Mouse (Mus musculus) midbrain, embryonic 12.5 days (tissue): ENCODE data around the gene Gipc3. TPM values are rescaled to one million over a fixed set of nuclear protein-coding genes. Genes with fewer than 3 reads are reported as not detected.

Experiments
- microRNA-seq: library from miRNA; unstranded; fragments of <30 nt; microRNA quantifications from one replicate; pipeline ENCODE4, GENCODE M21; 2017
- polyA plus RNA-seq: library from polyadenylated mRNA; unstranded; fragments of >200 nt; fragmentation: Nextera tagmentation; extraction: Ambion mirVana; gene quantifications from 2 replicates; pipeline ENCODE4 v1.2.1, GENCODE M21; 2016

The Gipc3 gene
- polyA plus RNA-seq, 1 experiment from 2014 or later, result not detected

Small RNA genes lying within 50 kb of the gene (microRNA-seq; reads per million reads assigned to microRNA genes)
- not detected for gene Mir6913

Other genes starting within 250 kb of the Gipc3 start
- 0.22 and 0.28 TPM in 2 replicates for gene Creb3l3, start 244.4 kb downstream of the Gipc3 start, polyA plus RNA-seq
- 245 and 248 TPM in 2 replicates for gene Map2k2, start 237.4 kb downstream of the Gipc3 start, polyA plus RNA-seq
- 14.6 and 15.9 TPM in 2 replicates for gene Zbtb7a, start 208.0 kb downstream of the Gipc3 start, polyA plus RNA-seq
- gene Pias4, start 175.3 kb downstream of the Gipc3 start, polyA plus RNA-seq, result 58.6 and 64.9 TPM in 2 replicates
- gene Eef2, start 166.6 kb downstream of the Gipc3 start, polyA plus RNA-seq, result 531 and 534 TPM in 2 replicates
- gene Dapk3, start 160.3 kb downstream of the Gipc3 start, polyA plus RNA-seq, result 77.3 and 79.6 TPM in 2 replicates
- 0.18 TPM in 1 of 2 replicates, not detected in the other for gene 4930442H23Rik, start 159.4 kb downstream of the Gipc3 start, polyA plus RNA-seq
- gene Nmrk2, start 141.2 kb downstream of the Gipc3 start, polyA plus RNA-seq, result not detected in 2 replicates
- gene Atcay, start 112.4 kb downstream of the Gipc3 start, polyA plus RNA-seq, result 35.5 and 37.2 TPM in 2 replicates
- gene Zfr2, start 110.1 kb downstream of the Gipc3 start, polyA plus RNA-seq, result 12.1 and 13.6 TPM in 2 replicates
- gene Matk, start 90.3 kb downstream of the Gipc3 start, polyA plus RNA-seq, result 4.3 and 5.0 TPM in 2 replicates
- 168 and 169 TPM in 2 replicates for gene Mrpl54, start 76.3 kb downstream of the Gipc3 start, polyA plus RNA-seq
- gene Apba3, start 76.3 kb downstream of the Gipc3 start, polyA plus RNA-seq, result 34.8 and 36.1 TPM in 2 replicates
- 6.6 and 7.5 TPM in 2 replicates for gene Tjp3, start 51.7 kb downstream of the Gipc3 start, polyA plus RNA-seq
- gene Pip5k1c, start 50.3 kb downstream of the Gipc3 start, polyA plus RNA-seq, result 89.9 and 92.6 TPM in 2 replicates
- gene Cactin, start 22.2 kb downstream of the Gipc3 start, polyA plus RNA-seq, result 58.8 and 60.5 TPM in 2 replicates
- 3.7 and 4.4 TPM in 2 replicates for gene Tbxa2r, start 14.5 kb downstream of the Gipc3 start, polyA plus RNA-seq
- 90.8 and 97.9 TPM in 2 replicates for gene Hmg20b, start 7.2 kb upstream of the Gipc3 start, polyA plus RNA-seq
- gene Mfsd12, start 14.2 kb upstream of the Gipc3 start, polyA plus RNA-seq, result 12.0 and 13.7 TPM in 2 replicates
- gene 4930404N11Rik, start 22.6 kb upstream of the Gipc3 start, polyA plus RNA-seq, result 0.34 and 0.92 TPM in 2 replicates
- 135 and 139 TPM in 2 replicates for gene Fzr1, start 35.2 kb upstream of the Gipc3 start, polyA plus RNA-seq
- 63.5 and 67.2 TPM in 2 replicates for gene Dohh, start 41.2 kb upstream of the Gipc3 start, polyA plus RNA-seq
- 4.2 and 5.5 TPM in 2 replicates for gene Gm48551, start 41.2 kb upstream of the Gipc3 start, polyA plus RNA-seq
- 0.50 and 2.3 TPM in 2 replicates for gene Gm48552, start 45.7 kb upstream of the Gipc3 start, polyA plus RNA-seq
- gene Smim24, start 49.8 kb upstream of the Gipc3 start, polyA plus RNA-seq, result 2.1 and 2.8 TPM in 2 replicates
- 14.7 and 19.7 TPM in 2 replicates for gene Nfic, start 112.4 kb upstream of the Gipc3 start, polyA plus RNA-seq
- gene Celf5, start 139.4 kb upstream of the Gipc3 start, polyA plus RNA-seq, result 37.1 and 44.4 TPM in 2 replicates
- 66.9 and 68.3 TPM in 2 replicates for gene Ncln, start 153.1 kb upstream of the Gipc3 start, polyA plus RNA-seq
- 0.41 and 0.77 TPM in 2 replicates for gene S1pr4, start 156.9 kb upstream of the Gipc3 start, polyA plus RNA-seq
- 0.58 and 1.0 TPM in 2 replicates for gene Gna15, start 181.0 kb upstream of the Gipc3 start, polyA plus RNA-seq
- 70.9 and 72.6 TPM in 2 replicates for gene Gna11, start 201.9 kb upstream of the Gipc3 start, polyA plus RNA-seq
- gene Aes, start 216.2 kb upstream of the Gipc3 start, polyA plus RNA-seq, result 524 and 532 TPM in 2 replicates
- 17.8 and 17.9 TPM in 2 replicates for gene Tle2, start 231.3 kb upstream of the Gipc3 start, polyA plus RNA-seq